Mouse (Mus musculus) adrenal gland (tissue): ENCODE data around the gene Ltbp3.

Experiments used
- intact Hi-C: fragments of 180-260 bp; cut with DNase I; formaldehyde crosslinking; loops from one replicate; pipeline ENCODE4 v1.15.1; 2025

The Ltbp3 gene

GRCm38 (mm10) chr19:5749476-5749875 is 8.8 kb downstream of the Ltbp3 start:
- intact Hi-C loops: no loop called here

- intact Hi-C loops: no loop called here
These were observed 10.2 kb downstream of the Ltbp3 start for GRCm38 (mm10) chr19:5750951-5751350.

DNA sequence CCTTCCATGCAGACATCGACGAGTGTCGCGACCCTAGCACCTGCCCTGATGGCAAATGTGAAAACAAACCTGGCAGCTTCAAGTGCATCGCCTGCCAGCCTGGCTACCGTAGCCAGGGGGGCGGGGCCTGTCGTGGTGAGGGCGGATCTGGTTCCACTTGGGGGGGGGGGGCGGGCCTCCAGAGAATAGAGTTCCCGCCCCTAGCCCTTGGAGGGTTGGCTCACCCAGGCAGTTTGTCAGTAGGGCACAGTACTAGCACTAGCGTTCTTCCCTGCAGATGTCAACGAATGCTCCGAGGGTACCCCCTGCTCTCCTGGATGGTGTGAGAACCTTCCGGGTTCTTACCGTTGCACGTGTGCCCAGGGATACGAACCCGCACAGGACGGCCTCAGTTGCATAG is 11.0 kb downstream of the Ltbp3 start:
- intact Hi-C loops: no loop called here

- intact Hi-C loops: no loop called here
These were observed 15.7 kb downstream of the Ltbp3 start for GRCm38 (mm10) chr19:5756321-5756985.

DNA sequence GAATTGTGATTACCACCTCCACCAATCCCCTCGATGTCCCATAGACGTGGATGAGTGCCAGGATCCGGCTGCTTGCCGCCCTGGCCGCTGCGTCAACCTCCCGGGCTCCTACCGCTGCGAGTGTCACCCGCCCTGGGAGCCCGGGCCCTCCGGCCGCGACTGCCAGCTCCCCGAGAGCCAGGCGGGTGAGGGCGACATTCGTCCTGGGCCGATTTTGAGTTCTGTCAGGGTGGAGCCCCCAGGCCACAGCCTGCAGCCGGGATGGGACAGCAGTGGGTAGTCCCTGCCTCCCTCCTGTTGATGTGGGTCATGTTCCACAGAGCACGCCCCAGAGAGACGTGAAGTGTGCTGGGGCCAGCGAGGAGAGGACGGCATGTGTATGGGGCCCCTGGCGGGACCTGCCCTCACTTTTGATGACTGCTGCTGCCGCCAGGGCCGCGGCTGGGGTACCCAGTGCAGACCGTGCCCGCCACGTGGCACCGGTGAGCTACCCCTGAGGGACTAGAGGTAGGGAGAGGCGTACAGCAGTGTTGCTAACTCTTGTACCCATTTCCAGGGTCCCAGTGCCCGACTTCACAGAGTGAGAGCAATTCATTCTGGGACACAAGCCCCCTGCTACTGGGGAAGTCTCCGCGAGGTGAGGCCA is 16.4 kb downstream of the Ltbp3 start:
- intact Hi-C loops: no loop called here

DNA sequence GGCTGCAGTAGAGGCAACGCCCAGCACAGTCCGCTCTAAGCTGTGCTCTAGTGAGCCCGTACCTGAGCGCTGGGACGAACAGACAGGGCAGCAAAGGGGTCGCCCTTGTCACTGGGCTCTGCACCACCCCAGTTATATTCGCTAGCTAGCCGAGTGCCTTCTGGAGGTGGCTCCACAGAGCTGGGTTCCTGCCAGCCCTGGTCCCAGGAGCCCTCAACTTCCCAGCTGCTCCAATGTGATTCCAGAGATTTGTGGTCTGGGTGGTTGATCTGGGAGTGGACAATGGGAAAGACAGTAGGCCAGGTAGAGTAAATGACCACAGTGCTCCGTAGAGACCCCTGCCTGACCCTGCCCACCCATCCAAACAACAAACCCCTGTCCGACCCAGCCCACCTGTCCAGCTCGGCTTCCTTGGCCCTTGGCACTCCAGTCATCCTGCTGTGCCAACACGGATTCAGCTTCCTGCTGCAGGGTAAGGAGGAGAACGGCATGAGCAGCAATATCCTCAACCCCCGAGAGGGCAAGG is 18.2 kb downstream of the Ltbp3 start:
- intact Hi-C loops: no loop called here

GRCm38 (mm10) chr19:5763163-5763562 is 22.5 kb downstream of the Ltbp3 start:
- intact Hi-C loops: no loop called here

GRCm38 (mm10) chr19:5767271-5767670 is 26.6 kb downstream of the Ltbp3 start:
- intact Hi-C loops: no loop called here

DNA sequence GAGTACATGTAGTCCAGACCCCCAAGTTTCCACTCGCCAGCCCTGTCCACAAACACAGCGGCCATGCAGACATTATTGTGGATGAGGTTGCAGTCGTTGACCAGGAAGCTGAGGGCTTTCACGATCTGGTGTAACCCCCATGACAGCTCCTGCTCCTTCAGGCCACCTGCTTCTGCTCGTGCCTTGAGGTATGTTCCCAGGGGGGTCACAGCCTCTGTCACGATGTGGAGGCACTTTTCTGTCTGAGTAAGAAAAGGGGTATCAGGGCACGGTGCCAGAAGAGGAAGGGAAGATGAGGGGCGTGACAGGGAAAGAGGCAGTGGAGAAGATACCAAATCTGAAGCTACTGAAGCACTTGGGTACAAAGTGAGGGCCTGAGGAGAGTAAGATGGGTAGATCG is 29.6 kb downstream of the Ltbp3 start:
- intact Hi-C loops: no loop called here

GRCm38 (mm10) chr19:5770925-5771860 is 30.5 kb downstream of the Ltbp3 start, which contains the start of gene Scyl1:
Gene Scyl1, minus strand, starts transcription at chr19:5771419.
- intact Hi-C loops: no loop called here

DNA sequence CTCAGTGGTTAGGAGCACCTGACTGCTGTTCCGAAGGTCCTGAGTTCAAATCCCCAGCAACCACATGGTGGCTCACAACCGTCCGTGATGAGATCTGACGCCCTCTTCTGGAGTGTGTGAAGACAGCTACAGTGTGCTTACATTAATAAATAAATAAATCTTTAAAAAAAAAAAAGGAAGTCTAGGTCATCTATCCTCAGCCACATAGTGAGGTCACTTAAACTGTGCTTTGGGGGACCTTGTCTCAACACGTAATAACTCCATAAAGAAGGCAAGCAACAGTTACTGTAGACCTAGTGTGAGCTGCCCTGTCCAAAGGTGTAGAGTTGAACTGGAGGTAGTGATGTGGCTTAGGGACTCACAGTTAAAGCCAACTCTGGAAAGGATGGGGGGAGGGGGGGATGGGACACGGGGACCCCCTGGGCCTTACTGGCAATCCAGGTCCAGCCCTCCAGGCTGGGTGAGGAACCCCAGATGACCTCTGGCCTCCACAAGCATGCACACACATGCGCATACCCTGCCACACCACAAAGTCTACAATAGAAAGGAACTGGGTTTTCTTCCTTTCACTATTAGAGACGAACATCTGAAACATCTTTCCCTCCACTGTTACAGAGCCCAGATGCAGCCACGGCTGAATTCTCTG is 36.8 kb downstream of the Ltbp3 start:
- intact Hi-C loops: loop anchor here (5.0 kb wide), 2 partner anchors 50 to 130 kb away; partner anchors contain the start of genes Ehbp1l1 and Fam89b

DNA sequence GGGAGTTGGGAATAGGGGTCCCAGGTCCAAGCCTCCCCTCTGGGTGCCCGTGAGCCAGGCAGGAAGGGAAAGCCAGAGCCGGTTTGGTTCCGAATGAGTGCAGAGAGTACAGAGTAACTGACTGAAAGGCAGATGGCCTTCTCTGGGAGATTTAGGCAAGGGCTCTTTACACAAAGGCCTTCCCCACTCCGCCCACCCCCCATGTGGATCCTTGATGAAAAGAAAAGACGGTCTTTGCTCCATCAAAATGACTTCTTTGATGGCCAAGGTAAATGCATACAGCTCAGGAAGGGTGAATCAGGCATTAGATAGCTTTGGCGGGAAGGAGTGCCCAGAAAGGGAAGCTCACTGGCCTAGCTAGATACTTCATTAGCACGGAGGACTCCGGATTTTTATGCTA is 37.6 kb downstream of the Ltbp3 start:
- intact Hi-C loops: loop anchor here (5.0 kb wide), 2 partner anchors 51 to 131 kb away; partner anchors contain the start of genes Ehbp1l1 and Fam89b

DNA sequence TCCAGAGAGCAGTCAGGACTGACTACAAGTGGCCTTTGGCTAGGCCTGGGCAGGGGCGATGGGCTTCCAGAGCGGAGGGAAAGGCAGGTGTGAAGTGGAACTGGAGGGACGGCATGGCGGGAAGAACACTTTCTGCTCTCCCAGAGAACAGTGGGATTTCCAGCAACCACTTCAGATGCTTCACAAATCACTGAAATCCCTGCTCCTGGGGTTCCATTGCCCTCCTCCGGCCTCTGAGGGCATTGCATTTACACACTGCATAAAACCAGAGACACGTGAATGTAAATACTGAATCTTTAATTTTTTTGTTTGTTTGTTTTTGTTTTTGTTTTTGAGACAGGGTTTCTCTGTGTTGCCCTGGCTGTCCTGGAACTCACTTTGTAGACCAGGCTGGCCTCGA is 39.5 kb downstream of the Ltbp3 start:
- intact Hi-C loops: loop anchor here (2.0 to 10.0 kb wide), 2 partner anchors 69 to 255 kb away; no protein-coding TSS in a partner anchor

GRCm38 (mm10) chr19:5781532-5781931 is 40.8 kb downstream of the Ltbp3 start:
- intact Hi-C loops: loop anchor here (2.0 to 10.0 kb wide), 2 partner anchors 71 to 257 kb away; no protein-coding TSS in a partner anchor

- intact Hi-C loops: loop anchor here (10.0 kb wide), 1 partner anchor 257 kb away; no protein-coding TSS in a partner anchor
These were observed 41.4 kb downstream of the Ltbp3 start for GRCm38 (mm10) chr19:5782121-5782520.

DNA sequence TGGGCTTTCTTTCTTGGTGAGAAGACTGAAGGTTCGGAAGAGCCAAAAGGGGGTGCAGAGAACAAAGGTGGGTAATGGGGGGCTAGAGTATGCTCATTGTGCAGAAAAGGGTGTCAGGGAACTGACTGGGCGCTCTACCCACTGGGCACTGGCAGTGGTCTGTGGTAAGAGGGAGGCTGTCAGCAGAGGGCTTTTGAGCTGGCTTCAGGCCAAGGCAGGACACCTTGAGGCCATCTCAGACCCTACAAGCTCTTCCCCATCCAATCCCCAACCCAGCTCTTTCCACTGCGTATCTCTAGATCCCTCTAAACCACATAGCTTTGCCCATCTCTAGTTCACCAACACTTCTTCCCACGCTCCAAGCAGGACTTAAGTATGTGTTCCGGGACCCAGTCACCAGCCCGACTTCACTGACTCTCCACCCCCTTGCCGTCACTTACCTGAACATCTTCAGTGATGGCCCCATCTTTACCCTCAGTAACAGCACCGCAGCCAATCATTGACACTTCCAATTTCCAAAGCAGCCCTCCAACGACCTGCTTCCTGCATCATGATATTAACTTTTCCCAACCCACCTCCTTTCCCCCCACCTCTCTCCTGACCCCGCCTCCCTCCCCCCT is 44.4 kb downstream of the Ltbp3 start:
- intact Hi-C loops: loop anchor here (5.0 to 10.0 kb wide), 2 partner anchors 172 to 260 kb away; no protein-coding TSS in a partner anchor

DNA sequence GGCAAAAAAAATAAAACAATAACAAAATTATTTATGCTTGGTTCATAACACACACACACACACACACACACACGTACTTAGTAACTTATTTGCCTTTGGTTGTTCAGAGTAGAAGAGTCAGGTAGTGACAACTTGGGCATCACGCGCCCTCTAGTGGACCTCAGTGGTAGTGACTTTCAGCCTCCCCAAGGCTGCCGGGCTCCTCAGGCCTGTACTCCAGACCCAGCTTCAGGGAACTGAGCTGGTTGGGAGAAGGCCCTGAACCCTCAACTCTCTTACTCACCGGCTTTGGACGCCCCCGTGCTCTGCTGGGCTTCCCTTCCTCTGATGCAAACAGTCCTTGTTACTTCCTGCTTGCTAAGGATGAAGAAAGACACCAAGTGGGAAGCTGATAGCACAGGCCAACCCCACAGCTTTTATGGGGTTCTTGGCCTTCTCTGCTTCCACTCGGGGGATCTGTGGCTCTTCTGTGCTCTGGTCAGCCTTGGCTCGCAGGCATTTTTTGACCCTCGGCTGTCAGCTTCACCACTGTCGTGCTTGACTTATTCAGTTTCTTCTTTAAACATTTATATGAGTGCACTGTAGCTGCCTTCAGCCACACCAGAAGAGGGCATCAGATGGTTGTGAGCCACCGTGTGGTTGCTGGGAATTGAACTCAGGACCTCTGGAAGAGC is 45.9 kb downstream of the Ltbp3 start:
- intact Hi-C loops: loop anchor here (5.0 to 10.0 kb wide), 2 partner anchors 171 to 262 kb away; no protein-coding TSS in a partner anchor

DNA sequence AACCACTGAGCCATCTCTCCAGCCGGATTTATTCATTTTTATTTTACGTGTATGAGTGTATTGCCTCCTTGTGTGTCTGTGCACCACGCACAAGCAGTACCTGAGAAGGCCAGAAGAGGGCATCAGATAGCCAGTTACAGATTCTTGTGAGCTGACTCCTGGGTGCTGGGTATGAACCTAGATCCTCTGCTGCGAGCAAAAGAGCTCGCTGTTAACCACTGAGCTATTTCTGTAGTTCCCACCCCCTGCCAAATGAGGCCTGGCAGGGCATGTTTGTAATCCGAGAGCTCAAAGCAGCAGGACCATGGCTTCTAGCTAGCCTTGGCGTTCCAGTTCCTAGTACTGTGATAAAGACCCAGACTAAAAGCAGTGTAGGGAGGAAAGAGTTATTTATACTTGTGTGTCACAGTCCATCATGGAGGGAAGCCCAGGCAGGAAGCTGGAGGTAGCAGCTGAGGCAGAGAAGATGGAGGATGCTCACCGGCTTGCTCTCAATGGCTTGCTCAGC is 46.5 kb downstream of the Ltbp3 start:
- intact Hi-C loops: loop anchor here (5.0 to 10.0 kb wide), 2 partner anchors 170 to 262 kb away; no protein-coding TSS in a partner anchor

DNA sequence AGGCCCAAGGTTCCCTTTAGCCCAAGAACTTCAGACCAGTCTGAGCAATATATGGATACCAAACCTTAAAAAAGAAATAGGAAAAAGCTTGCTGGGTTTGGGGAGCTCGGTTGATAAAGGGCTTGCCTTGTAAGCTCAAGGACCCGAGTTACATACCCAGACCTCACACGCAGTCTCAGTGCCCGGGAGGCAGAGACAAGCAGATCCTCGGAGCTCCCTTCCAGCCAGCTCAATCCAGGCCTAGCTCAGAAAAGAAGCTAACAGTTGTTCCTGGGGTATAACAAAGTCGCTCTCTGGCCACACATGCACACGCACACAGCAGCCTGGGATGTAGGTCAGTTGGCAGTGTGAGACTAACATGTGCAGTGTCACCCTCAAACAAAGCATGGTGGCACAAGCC is 47.2 kb downstream of the Ltbp3 start:
- intact Hi-C loops: loop anchor here (5.0 to 10.0 kb wide), 2 partner anchors 169 to 263 kb away; no protein-coding TSS in a partner anchor
